Mouse (Mus musculus) stomach, embryonic 16.5 days (tissue): ENCODE measurements around the gene Cited1. TPM values are rescaled to one million over a fixed set of nuclear protein-coding genes. Genes with fewer than 3 reads are reported as not detected.

Experiments
- ATAC-seq: fragments of 200-750 bp; cut with Nextera tagmentation; 2 replicates; pipeline ENCODE4 v1.8.0; 2017; ENCODE audit warnings: moderate number of reproducible peaks, moderate TSS enrichment; ENCODE audit not compliant: insufficient read depth, low FRiP score
- H3K27ac ChIP-seq: fragments of 300-500 bp; sonication (generic); 2 replicates; pipeline ENCODE4 v1.5.1; 2014; ENCODE audit warnings: low read length
- H3K27me3 ChIP-seq: fragments of 300-500 bp; sonication (generic); 2 replicates; pipeline ENCODE4 v1.6.1; 2014; ENCODE audit warnings: low read length, control low read depth, mixed read lengths; ENCODE audit not compliant: control insufficient read depth, insufficient read depth
- H3K36me3 ChIP-seq: fragments of 300-500 bp; sonication (generic); 2 replicates; pipeline ENCODE4 v1.6.1; 2014; ENCODE audit warnings: low read length; ENCODE audit not compliant: control insufficient read depth, insufficient read depth
- H3K4me1 ChIP-seq: fragments of 300-500 bp; sonication (generic); 2 replicates; pipeline ENCODE4 v1.6.1; 2014; ENCODE audit warnings: low read length, control low read depth, mixed read lengths; ENCODE audit not compliant: control insufficient read depth, insufficient read depth
- H3K4me2 ChIP-seq: fragments of 300-500 bp; sonication (generic); 2 replicates; pipeline ENCODE4 v1.6.1; 2014; ENCODE audit warnings: low read depth, low read length, mixed read lengths
- H3K4me3 ChIP-seq: fragments of 300-500 bp; sonication (generic); replicated peaks from 2 replicates; pipeline ENCODE4 v1.5.1; 2014; ENCODE audit warnings: mild to moderate bottlenecking, low read length
- H3K9ac ChIP-seq: fragments of 300-500 bp; sonication (generic); 2 replicates; pipeline ENCODE4 v1.6.1; 2014; ENCODE audit warnings: low read length
- H3K9me3 ChIP-seq: fragments of 300-500 bp; sonication (generic); replicated peaks from 2 replicates; pipeline ENCODE4 v1.6.1; 2016; ENCODE audit warnings: low read length, control low read depth; ENCODE audit not compliant: control insufficient read depth
- WGBS: fragments of 180-500 bp; shearing (Covaris S2); extraction: QIAGEN DNeasy Blood & Tissue Kit; methylation state at CpG from one replicate; pipeline ENCODE4 v1.1.7; 2014; 5-methylcytosine and 5-hydroxymethylcytosine counted together
- polyA plus RNA-seq: library from polyadenylated mRNA; unstranded; fragments of >200 nt; fragmentation: Nextera tagmentation; extraction: Ambion mirVana; gene quantifications from 2 replicates; pipeline ENCODE4 v1.2.1, GENCODE M21; 2015

The Cited1 gene
- polyA plus RNA-seq, result 5.6 and 8.9 TPM in 2 replicates

DNA sequence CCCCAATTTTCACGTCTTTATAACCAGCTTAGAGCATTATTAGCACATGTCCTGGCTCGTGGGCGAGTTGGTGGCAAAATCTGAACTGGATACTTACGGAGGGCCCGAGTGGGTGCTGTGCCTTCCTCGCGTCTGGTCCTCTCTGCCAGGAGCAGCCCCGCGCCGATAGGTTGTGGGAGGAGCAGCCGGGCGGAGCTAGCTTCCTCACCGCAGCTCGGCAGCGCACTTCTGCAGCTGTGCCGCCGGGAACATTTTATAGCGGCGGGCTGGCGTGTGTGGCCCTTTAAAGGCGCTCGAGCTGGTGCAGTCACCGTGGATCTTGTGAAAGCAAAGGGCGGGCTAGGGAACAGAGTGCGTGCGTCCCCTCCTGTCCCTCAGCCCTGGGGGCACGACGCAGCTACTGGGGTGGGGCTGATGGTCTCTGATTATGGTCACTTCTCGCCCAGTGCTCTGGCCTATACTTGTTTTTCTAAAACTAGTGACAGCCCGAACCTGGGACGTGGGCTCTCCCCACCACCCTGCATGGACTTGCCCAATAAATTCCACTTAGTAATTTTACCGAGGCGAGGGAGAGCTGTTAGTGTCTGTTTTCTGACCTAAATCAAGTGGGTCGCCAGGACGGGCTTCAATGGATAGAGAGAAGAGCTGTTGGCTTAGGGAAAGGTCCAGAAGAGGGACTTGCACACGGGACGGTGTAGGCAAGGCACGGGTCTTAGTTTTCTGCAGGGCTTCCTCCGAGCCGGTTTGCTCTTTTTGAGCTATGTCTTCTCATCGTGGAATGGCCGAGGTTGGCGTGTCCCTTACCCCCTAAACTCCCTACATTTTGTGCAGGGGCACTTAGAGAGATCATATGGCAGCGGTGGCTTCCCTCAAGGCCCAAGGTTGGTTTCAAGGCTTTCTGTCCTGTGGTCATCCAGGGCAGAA, at the start of gene Cited1:
TSS of gene Cited1 (minus strand) at position 245 of the 924 bp plus-strand sequence.
- H3K9ac ChIP-seq, result peak within 1 kb of the TSS; percentile 20
- H3K9me3 ChIP-seq, result no peaks in the 10 kb centered on the region
- peaks cover 42% of the 10 kb centered on the region for H3K27me3 ChIP-seq
- no peak within 1 kb of the TSS for H3K27ac ChIP-seq
- peak; percentile 79 for ATAC-seq
- H3K4me1 ChIP-seq, result 0 out of 2 replicates have a peak, but pooled peaks cover 3% of the 10 kb centered on the region
- H3K36me3 ChIP-seq, result no peaks in the 10 kb centered on the region
- H3K4me2 ChIP-seq, result peak within 1 kb of the TSS; percentile 67
- 13% methylated on average over 44 of the region's 44 CpGs for WGBS
- H3K4me3 ChIP-seq, result peak within 1 kb of the TSS; percentile 54

DNA sequence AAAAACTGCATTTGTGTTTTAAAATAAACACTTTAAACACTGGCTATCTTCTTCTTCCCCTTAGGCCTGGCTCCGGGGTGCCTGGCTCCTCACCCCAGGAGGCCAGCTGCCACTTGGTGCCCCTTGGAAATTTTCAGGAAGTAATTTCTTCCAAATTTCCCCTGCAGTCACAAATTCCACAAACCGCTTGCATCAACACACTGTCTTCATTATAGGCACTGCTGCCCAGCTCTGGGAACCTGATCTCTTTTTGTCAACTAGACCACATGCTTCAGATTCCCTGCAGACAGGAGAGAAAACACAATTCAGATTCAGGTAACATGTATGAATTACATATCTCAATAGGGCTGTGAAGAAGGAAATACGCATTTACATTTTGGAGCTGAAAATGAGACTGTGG, 32.9 kb upstream of the Cited1 start:
- Histone ChIP-seq H3K9ac (no peak overlapping the region), H3K9me3 (no peaks in the 10 kb centered on the region), H3K27ac (no peak overlapping the region), H3K4me3 (no peak overlapping the region), H3K4me1 (no peaks in the 10 kb centered on the region), H3K27me3 (no peaks in the 10 kb centered on the region; the same call in 1 of the 2 replicates), H3K36me3 (no peaks in the 10 kb centered on the region), H3K4me2 (no peak overlapping the region)
- whole genome bisulfite sequencing, result 65% methylated on average over 3 of the region's 3 CpGs
- ATAC-seq, result no peak

DNA sequence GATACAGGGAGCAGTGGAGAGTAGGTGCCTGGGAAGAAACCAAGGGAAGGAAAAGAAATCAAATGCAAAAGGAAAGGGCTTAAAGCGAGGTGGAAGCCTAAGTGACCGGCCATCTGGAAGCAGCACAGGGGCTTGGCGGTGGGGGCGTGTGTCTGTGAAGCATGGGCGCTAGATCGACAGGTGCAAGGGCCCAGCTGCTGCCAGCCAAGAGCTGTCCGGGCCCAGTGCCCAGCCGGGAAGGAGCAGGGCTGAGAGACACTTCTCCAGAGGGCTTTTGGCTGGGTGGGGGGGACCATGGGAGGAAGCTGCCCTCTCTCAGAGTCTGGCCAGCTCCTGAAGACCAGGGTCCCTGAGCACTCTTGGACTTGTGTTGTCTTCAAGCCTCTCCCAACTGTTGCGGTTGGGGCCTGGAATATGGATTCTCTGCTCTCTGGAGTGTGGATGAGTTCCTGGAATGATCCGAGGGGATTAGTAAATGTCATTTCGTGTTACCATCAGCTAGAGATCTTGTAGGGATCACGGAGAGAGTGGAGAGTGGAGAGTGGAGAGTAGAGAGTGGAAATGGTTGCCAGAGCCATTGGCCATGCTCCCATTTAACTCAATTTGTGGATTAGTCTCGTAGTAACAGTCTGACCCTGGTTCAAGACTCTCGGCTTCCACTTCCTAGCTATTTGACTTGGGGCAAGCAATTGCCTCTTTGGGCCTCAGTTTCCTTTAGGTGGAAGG, 10.8 kb upstream of the Cited1 start:
- Histone ChIP-seq H3K4me3 (no peak overlapping the region), H3K4me2 (no peak overlapping the region), H3K9me3 (no peaks in the 10 kb centered on the region), H3K27ac (no peak overlapping the region), H3K9ac (no peak overlapping the region), H3K4me1 (no peaks in the 10 kb centered on the region), H3K36me3 (no peaks in the 10 kb centered on the region), H3K27me3 (peaks cover 3% of the 10 kb centered on the region)
- no peak for ATAC-seq
- WGBS, result 78% methylated on average over 14 of the region's 14 CpGs

DNA sequence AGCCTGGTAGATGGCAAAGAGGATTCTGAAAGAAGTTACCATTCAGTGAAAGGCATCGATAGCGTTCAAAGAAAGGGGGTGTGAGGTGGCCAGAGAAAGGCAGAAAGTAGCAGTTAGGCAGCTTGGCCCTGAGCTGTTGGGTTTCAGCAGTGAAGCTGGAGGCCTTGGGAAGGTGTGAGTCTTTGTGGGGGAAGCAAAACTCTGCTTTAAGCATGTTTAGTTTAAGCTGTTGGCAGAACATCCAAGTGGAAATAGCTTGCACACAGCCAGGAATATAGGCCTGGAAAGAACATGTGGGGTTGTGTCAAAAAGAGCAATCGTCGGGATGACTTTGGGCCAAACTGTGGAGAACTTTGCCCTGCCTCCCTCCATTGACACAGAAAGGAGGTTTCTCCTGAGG, 7.8 kb upstream of the Cited1 start:
- no peaks in the 10 kb centered on the region for H3K36me3 ChIP-seq
- no peaks in the 10 kb centered on the region for H3K9me3 ChIP-seq
- peaks cover 3% of the 10 kb centered on the region for H3K27me3 ChIP-seq
- no peaks in the 10 kb centered on the region for H3K4me1 ChIP-seq
- no peak overlapping the region for H3K4me3 ChIP-seq
- no peak overlapping the region for H3K27ac ChIP-seq
- H3K9ac ChIP-seq, result no peak overlapping the region
- H3K4me2 ChIP-seq, result no peak overlapping the region
- WGBS, result 87% methylated on average over 4 of the region's 4 CpGs
- no peak for ATAC-seq

DNA sequence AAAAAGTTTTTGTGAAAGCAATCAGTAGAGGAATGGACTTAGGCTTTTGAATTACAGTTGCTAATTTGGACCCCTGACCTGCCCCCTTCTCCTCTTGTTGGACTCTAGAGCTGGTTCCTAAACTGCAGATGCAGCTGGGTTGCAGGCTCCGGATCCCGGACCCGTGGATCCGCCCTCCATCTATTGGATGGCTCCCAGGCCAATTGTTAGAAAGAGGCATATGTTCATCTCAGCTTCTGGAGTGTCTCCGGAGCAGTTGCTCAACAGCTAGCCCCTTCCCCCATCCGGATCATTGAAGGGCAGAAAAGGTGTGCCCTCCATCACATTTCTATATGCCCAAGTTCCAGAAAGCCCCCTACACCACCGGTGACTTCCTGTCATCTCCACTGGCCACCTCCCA, 1.9 kb upstream of the Cited1 start:
- WGBS, result 13% methylated on average over 7 of the region's 7 CpGs

DNA sequence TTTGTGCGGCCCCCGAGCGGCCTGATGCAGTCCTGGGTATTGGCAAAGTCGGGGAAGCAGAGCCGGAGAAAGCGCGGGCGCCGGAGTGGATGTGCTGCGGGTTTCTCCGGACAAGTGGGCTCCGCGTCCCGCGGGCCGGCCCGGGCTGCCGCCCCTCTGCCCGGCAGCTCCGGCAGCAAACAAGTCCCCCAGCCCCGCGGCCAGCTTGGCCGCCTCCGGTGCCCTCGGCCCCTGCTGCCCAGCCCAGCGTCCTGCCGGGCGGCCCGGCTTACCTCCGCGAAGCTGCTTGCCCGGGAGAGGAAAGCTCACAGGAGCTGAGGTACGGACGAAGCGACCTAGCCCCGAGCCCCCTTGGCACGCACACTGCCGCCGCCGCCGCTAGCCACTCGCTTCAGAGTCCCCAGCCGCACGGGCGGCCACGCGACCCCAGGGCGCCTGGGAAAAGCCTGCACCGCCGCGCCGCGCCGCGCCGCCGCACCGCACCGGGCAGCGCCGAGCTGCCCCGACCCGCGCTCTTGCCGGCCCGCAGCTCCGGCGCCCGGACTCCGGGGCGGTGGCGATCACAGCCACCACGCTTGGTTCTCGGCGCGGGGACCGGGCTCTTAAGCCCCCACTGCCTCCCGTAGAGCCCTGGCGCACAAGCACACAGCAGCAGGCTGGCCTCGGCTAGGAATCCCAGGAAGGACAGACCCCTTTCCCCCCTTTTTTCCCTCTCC, 602 bp downstream of the Cited1 start:
- WGBS, result 10% methylated on average over 73 of the region's 80 CpGs
- Histone ChIP-seq H3K4me2 (peak overlapping the region; percentile 67), H3K27me3 (peaks cover 44% of the 10 kb centered on the region), H3K27ac (no peak overlapping the region), H3K4me3 (peak overlapping the region; percentile 54), H3K9me3 (no peaks in the 10 kb centered on the region), H3K9ac (peak overlapping the region; percentile 20), H3K4me1 (0 out of 2 replicates have a peak, but pooled peaks cover 3% of the 10 kb centered on the region), H3K36me3 (no peaks in the 10 kb centered on the region)
- ATAC-seq, result peak; percentile 48; the same call in 1 of the 2 replicates

More for the DNA sequence above, 1.9 kb upstream of the Cited1 start:
- Histone ChIP-seq H3K27ac (no peak overlapping the region), H3K27me3 (peaks cover 40% of the 10 kb centered on the region), H3K9me3 (no peaks in the 10 kb centered on the region), H3K4me1 (0 out of 2 replicates have a peak, but pooled peaks cover 3% of the 10 kb centered on the region), H3K4me3 (no peak overlapping the region), H3K36me3 (no peaks in the 10 kb centered on the region), H3K4me2 (peak overlapping the region; percentile 29; the same call in 1 of the 2 replicates), H3K9ac (no peak overlapping the region)
- no peak for ATAC-seq

DNA sequence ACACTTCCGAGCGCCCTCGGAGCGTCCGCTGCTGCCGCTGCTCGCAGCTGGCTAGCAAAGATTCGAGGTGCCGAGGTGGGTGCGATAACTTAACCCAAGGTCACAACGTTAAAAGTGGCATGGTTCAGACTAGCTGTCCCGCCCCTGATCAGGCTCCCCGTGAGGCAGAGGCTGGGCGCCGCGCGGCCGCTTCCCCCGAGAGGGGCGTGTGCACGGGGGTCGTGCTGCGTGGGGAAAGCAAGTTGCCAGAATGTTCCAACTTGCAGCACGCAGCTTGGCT, 1.1 kb downstream of the Cited1 start:
- WGBS, result 12% methylated on average over 24 of the region's 24 CpGs
- Histone ChIP-seq H3K9ac (peak overlapping the region; percentile 20; the same call in 1 of the 2 replicates), H3K4me3 (peak overlapping the region; percentile 54), H3K4me1 (0 out of 2 replicates have a peak, but pooled peaks cover 3% of the 10 kb centered on the region), H3K27ac (no peak overlapping the region), H3K9me3 (no peaks in the 10 kb centered on the region), H3K36me3 (no peaks in the 10 kb centered on the region), H3K4me2 (peak overlapping the region; percentile 67), H3K27me3 (peaks cover 45% of the 10 kb centered on the region)
- ATAC-seq, result no peak

DNA sequence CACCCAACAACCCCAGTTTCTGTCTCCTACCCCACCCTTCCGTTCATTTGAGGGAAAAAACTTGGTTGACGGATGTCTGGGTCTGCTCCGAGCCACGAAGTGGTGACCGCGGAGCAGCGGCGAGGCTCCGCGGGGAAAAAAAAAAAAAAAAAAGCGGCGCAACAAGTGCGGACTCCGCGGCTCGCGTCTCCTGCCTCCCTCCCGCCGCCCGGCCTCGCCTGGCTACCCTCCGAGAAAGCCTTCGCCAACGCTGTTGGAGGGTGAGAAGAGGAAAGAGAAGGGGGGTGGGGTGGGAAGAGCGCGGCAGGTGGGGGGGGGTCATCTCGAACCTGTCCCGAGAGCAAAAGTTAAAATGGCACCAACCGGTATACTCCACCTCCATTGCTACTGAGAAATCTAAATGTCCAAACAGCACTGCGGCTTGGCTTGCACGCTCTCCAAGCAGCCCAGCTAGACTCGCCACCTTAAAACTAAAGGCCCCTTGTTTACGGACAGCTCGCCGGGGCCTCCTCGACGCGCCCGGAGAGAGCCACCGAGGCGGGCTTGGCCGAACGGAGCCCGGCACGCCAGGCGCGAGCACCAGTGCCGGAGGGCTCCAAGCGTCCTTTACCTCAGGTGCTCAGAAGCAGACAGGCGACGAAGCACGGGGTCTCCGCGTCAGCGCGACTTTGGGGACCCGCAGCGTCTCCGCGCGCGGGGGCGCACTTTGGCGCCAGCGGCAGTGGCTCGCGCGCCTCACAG, 1.7 kb downstream of the Cited1 start:
- Histone ChIP-seq H3K4me3 (peak overlapping the region; percentile 54), H3K27me3 (peaks cover 45% of the 10 kb centered on the region), H3K27ac (no peak overlapping the region), H3K36me3 (no peaks in the 10 kb centered on the region), H3K9ac (no peak overlapping the region), H3K4me1 (0 out of 2 replicates have a peak, but pooled peaks cover 3% of the 10 kb centered on the region), H3K9me3 (no peaks in the 10 kb centered on the region), H3K4me2 (peak overlapping the region; percentile 67)
- no peak for ATAC-seq
- 18% methylated on average over 66 of the region's 68 CpGs for WGBS
